Mouse (Mus musculus) spleen, adult 12 weeks (tissue): ENCODE measurements around the gene Limd2.
"Not testable (repeated sequence)": the region's sequence is repeated elsewhere in the genome, so short reads cannot be mapped to it uniquely, and the experiment has no call there.

Experiments
- DNase-seq: peaks from one replicate; pipeline ENCODE4 v3.0.0; 2022; ENCODE audit warnings: low spot score

Limd2 gene

DNA sequence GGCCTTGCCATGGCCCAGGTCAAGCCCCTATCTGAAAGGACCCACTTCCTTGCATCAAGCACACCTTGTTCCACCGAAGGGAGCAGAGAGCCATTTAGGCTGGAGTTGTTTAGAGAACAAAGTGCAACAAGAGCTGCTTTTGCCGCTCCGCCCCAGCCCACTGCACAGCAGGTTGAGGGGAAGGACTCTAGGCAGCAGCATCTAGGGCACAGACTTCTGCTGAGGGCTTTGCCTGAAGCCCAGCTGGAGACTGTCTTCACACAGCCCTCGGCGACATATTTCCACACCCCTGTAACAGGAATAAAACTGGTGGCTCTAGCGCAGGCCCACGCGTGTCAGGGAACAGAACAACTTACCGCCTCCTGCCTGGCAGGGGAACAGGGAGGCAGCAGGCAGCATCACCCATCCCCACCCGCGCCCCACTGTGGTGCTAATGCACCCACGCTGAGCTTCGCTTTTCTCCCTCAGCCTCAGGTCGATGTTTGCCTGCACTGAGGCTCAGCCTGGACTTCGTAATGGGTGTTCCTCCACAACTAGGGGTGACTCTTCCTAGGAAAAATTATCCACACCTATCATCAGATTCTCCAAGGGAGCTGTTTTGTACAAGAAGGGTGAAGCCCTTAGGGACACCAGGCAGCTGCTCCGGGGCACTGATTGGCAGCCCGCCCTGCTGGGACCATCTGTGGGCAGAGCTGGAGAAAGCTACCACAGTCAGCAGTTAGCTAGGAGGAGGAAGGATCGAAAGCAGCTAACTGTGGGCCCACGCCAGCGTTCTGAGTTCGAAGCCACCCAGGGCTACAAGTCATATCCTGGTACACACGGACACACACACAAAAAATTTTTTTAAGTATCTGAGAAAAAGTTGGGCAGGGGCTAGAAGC is at the start of gene Limd2, which contains the start of gene Gm10840:
Gene Limd2 (minus strand): TSS at position 20 of the 881 bp plus-strand sequence.
Gene Gm10840 (plus strand): TSS at position 10 of the 881 bp plus-strand sequence.
- DNase-seq, result no peak

DNA sequence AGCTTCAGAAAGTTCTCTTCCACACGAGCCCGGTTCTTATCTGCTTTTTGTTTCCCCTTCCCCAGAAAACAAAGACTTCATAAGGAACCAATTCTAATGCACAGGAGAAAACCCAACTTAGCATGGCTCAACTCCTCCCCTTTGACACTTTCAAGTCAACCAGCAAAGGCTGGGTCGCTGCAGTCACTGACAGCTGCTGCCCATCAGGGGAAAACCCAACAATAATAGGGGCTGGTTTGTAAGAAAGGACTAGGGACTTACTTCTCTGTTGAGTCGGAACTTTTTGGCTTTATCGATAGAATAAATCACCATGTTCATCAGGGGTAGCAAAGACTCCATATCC is 41.4 kb upstream of the Limd2 start, which contains the start of gene Strada:
Gene Strada (minus strand): TSS at position 46 of the 343 bp plus-strand sequence.
- DNase-seq, result no peak

DNA sequence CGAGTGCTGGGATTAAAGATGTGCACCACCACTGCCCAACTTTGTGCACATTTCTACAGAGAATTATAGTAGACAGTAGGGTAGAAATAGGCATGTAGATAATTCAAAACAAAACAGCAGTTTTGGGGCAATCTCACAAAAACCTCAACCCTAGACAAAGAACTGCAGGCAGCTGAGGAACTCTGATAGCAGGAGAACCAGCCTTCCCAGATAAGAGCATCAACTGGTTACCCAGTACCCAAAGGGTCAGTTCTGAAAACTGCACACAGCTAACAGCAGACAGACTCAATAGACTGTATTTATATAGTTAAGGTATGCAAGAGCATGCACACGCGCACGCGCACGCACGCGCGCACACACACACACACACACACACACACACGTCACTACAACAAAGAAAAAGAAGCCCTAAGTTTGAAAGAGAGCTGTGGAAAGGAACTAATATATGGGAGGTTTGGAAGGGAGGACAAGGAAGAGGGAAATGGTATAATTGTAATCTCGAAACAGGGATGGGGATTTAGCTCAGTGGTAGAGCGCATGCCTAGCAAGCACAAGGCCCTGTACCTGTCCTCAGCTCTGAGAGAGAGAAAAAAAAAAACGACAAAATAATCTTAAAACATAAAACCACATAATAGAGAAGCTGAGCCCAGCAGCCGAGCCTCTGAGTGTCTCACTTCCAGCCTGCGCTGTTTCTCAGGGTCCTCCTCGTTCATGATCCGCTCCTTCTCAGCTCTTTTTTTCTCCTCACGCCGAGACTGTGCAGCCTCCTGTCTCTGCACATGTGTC is 40.9 kb upstream of the Limd2 start:
- no peak for DNase-seq

DNA sequence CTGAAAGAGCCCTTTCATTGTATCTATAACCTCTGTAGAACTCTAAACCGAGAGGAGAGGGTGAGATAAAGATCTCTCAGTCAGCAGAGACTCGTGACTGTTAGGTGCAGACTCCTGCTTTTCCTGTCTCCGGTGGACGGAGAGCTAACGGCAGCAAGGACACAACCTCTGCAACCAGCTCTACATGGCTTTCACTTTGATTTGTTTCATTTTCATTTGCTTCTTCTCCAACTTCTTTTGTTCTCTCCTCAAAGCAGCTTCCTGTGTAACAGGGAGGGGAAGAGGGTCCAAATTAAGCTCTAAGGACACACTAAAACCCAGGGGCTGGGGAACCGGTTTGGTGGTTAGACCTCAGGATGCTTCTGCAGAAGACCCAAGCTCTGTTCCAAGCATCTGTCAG is 40.1 kb upstream of the Limd2 start:
- no peak for DNase-seq

DNA sequence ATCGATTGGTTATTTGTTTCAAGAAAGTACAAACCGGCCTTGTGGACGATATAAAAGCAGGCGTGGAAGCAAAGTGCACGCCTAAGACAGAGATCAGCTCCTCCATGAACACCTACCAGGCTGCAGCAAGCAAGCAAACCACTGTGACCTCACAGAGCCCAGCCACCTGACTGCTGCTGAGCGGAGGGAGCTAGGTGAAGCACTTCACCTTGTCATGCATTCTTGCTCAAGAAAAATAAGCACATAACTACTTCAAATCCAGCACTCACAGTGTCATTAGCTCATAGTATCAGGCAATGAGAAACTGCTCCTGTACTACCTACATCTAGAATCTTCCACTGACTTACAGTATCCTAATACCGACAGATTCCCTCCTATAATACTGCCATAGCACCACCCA is 39.3 kb upstream of the Limd2 start:
- DNase-seq, result not testable (repeated sequence)

DNA sequence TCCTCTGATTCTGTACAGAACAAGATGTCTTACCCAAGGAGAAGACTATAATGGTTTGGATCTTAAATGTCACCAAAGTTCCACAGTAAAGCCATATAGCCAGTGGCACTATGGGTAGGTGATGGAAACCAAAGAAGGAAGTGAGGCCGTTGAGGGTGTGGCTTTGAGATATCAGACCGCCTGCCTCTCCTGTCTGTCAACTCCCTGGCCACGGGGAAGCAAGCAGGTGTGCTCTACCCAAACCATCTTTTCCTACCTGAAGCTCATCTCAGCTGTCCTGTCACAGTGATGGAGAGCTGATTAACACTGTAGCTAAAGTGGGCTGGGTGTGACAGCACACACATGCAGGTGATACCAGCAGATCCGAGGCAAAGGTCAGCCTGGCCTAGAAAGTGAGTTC is 37.6 kb upstream of the Limd2 start:
- no peak for DNase-seq

DNA sequence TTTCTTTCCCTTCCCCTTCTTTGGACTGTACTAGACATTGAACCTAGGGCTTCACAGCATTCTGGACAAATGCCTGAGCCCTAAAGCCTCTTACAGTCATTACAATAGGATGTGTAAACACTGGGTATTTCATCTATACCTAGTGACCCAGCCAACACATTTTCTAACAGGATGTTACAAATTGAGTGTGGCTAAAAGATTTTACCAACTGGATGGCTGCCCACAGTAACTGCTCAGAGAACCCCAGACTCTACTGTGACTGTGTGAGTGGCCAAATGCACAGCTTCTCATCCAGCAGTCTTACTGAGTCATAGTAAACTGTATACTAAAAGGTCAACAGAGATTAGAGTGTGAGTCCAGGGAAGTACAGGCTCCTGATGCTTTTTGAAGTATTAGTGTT is 34.7 kb upstream of the Limd2 start:
- DNase-seq, result no peak

DNA sequence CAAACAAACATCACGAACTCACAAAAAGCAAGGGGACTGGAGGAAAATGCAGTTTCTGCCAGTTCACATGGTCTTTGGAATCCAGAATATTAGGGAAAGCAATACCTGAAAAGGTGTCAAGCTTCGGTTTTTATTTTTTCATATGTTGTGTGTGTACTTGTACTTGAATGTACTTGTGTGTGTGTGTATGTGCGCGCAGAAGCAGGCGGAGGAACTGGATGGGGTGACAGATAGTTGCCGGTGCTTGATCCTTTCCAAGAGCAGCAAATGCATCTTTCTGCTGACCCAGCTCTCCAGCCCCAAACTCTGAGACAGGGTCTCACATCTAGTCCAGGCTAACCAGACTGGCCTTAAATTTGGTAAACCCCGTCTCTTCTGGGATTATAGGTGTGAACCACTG is 34.2 kb upstream of the Limd2 start:
- DNase-seq, result no peak

DNA sequence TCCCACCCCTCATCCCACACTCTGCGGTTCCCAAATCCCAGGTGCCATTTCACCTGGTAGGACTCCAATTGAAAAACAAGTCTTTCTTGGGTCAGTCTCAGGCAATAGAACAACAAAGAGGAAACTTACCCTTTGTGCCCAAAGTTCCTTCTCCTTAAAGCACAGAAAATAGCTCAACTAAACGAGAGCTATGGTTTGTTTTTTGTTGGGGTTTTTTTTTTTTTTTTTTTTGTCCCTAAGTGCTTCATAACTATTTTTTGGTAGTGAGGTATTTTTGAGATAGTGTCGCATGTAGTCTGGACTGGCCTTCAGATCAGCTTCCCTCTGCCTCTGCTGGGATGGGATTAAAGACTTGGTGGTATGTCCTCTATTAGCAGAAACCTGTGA is 33.5 kb upstream of the Limd2 start:
- no peak for DNase-seq

DNA sequence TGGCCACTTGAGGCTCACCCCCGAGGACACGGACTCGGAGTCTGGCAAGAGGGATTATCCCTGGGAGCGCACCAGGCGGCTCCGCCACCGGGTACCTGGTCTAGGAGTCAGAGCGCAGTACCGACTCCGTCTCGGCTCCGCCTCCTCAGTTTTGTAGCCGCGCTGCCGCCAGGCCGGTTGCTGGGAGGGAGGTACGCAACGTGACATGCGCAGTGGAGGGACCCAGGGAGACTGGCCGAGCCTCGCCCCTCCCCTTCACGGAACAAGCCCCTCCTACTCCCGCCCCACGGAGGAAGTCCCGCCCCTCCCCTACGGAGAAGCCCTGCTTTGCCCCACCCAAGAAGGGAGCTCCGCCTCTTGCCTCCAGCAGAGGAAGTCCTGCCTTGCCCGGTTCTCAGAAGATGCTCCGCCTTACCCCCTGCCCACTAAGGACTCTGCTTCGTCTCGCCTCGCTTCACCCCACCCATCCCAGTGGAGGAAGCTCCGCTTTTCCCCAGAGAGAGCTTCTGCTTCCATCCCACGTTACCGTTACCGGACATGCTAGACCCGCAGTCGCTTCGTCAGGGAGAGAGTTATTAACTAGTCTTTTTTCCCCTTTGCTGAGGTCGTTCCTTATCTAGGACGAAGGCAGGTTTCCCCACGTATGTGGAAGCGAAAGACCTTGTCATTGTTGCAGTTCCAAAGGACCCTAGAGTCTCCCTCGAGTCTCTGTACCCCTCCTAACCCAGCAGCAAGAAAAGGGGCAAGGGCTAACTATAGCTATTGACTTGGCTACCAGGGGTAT is 32.9 kb upstream of the Limd2 start:
- DNase-seq, result peak; percentile 95

DNA sequence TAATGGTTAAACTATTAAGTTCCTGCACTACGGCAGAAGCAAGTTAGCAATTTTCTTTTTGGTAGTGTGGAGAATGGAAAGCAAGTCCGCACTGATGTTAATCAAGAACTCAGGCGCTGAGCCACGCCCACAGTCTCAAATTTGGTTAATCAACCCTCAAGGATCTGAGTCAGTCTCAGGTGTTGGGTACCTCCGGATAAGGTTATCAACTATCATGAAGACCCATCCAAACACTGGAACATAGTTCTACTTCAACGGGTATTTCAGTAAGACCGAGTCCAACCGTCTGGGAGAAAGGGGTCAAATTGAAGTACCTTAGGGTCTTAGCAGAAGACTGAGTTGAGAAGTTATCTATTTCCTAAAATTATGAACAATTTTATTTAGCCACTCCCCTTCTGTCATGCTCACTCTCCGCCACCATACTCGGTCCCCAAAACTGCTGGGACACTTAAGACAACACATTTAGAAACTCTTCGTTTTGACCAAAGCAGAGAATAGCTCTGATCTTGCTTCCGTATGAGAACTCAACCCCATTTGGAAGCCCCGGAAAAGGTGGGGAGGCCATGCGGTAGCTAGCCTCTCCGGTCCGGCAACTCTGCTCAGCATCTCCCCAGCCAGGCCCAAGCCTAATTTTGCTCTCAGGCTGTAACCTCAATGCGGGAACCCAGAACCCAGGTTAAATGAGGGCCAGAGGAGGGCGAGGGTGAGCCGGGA is 32.2 kb upstream of the Limd2 start:
- DNase-seq, result no peak

DNA sequence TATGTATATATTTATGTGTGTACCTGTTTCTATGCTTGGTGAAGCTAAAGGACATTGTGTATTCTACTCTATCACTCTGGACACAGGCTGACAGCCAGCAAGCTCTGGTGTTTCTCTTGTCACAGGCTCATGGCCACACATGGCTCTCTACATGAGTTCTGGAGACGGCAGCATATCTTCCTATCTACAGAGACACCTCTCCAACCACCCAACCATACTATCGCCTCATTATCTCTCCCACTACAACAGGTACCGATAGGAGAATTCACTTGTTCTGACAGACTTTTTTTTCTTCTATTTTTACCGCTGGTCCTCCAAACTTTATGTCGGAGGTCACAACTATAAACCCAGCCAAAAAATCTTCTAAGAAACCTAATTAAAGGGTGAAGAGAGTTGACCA is 31.6 kb upstream of the Limd2 start:
- no peak for DNase-seq

DNA sequence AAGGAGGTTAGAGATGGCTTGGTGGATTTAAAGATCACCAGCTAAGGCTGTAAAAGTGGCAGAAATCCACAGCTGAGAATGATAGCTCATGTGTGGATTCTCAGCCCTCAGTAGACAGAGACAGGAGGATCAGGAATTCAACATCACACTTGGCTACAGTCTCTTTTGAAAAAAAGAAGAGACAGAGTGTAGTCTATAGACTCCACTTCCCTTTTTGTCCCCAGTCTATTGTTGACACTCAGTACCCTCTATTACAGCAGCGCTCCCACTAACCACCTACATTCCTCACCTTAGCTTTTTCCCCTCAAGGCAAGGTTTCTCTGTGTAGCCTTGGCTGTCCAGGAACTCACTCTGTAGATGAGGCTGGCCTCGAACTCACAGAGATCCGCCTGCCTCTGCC is 31.1 kb upstream of the Limd2 start:
- DNase-seq, result no peak

DNA sequence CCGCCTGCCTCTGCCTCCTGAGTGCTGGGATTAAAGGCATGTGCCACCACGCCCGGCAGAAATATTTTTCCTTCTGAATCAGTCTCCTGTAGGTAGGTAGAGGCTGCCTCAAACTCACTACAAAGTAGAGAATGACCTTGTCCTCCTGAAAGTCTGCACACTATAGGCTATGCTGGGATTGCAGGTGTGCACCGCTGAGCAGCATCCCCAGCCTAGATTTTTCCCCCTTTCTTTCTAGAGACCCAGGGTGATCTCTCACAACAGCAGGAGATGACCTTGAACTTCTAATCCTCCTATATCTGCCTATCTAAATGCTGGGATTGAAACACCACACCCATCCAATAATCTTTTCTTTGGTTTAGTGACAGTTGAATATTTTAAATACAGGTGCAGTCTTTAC is 26.7 kb upstream of the Limd2 start:
- DNase-seq, result no peak

DNA sequence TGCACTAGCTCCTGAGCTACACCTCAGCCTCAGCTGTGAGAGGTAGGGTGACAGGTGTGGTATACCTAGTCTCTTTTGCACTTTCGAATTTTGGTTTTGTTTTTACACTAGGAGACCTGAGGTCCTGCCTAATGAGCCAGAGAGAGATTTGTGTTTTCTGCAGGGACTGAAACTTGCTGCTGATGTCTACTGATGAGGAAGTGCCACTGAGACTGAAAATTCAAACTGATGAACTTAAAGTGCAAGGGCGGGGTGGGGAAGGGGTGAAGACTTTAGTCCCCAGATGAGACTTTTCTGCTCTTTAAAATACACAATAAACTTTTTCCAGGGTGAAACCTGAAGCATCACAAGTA is 19.8 kb upstream of the Limd2 start:
- no peak for DNase-seq

DNA sequence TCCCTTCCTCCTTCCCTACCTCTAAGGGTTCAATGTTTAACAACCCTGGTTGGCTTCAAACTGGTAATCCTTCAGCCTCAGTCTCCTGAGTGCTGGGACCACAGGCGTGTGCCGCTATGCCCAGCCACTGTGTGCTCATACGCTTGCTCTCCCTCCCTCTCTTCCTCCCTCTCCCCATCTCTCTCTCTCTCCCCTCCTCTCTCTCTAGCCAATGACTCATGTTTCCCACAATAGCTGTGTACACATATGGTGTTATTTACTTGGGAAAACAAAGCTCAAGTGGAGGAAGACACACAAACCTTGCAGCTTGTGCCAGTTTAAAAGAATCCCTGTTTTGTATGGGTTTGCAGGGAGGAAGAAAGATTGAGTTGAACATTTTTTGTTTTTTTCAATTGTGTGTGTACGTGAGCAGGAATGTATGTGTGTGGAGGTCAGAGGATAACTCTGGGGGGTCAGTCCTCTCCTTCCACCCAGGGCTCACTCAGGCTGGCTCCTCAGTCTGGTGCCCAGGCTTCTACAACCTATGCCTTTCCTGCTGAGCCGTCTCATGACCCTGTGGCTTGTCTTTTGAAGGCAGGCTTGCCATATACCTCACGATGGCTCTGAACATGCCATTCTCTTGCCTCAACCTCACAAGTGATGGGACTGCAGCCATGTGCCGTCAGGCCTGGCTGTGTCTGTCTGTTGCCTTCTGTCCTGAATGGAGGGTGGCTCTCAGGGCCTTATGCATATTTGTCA is 19.2 kb upstream of the Limd2 start:
- no peak for DNase-seq

DNA sequence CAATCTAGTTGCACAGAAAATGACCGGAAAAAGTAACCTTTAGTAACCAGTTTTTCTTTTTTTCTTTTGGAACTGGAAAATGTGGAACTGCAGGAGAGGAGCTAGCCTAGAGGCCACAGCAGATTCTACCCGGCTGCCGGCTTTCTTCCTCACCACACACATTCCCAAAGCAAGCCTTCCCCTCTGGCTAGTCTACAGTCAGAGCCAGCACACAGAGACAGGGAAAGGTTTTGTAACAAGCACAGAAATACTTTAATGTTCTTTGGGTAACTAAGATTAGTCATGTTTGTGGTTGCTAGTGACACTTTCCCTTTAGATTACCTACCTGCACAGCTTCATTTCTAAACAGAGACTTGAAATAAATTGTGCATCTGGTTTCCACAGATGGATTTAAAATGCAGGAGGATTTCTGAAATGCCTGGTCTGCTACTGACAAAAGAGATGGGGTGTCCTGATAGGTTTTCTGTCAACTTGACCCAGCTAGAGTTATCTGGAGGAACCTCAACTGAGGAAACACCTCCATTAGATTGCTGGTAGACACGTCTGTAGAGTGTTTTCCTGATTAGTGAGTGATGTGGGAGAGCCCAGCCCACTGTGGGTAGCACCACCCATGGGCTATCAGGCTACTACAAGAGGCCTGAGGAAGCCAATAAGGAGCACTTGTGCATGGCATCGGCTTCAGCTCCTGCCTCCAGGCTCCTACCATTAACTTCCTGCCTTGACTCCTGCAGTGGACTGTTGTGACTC is 17.5 kb upstream of the Limd2 start:
- DNase-seq, result no peak

DNA sequence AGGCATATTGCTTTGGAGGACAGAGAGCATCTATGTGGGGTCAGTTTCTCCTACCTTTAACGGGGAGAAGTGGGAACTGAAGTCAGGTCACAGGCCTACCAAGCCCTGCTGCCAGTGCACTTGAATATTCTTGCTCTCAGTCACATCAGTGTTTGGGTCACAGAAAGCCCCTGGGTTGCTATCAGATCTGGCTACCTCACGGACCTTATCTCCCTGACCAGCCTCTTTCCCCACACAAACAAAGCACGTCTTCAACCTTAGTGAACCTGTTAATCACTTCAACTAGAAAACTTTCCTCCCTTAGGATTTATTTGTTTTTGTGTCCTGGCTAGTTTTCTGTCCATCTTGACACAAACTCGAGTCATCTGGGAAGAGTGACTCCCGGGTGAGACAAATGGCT is 15.7 kb upstream of the Limd2 start:
- DNase-seq, result no peak

DNA sequence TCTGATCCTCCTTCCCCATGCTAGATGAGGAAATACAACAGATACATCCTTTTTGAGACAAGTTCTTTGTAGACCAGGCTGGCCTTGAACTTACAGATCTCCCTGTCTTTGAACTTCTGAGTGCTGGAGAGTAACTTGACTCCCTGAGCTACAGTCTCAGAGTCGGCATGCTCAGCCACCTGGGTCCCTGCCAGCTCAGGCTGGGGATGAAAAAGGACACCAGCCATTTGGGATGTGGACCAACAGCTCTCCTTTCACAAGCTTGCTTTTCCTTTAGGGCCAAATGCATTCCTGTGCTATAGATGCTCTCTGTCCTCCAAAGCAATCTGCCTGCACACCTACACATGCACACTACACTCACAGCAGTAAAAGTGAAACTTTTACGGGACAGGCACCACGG is 14.4 kb upstream of the Limd2 start:
- DNase-seq, result no peak

DNA sequence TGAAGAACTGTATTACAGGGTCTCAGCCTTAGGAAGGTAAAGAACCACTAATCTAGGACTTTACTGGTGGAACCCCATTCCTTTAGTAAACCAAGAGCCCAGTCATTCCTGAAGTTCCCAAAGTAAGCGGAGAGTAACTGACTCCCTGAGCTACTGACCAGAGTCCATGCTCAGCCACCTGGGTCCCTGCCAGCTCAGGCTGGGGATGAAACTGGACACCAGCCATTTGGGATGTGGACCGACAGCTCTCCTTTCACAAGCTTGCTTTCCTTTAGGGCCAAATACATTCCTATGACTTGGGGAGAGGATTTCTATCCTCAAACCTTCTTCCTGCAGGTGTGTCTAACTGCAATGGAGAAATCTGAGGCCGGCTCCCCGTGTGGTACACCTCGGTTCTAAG is 13.7 kb upstream of the Limd2 start:
- DNase-seq, result no peak

DNA sequence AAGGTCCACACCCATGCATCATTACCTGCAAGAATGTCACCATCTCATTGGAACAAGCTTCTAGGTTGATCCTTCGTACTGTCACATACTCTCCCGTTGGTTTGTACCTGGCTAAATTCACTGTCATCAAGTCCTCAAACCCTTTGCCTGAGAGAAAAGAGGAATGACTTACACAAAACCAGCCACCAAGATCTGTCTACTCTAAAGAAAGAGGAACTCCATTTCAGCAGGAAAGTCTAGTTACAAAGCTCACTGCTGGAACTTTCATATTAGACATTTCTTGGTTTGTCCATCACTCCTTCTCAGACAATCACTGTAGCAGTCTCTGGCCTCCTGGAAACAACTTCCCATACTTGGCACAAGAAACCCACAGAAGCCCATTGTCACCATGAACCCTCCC is 12.6 kb upstream of the Limd2 start:
- DNase-seq, result no peak
